Mouse (Mus musculus): ENCODE measurements around the gene Isg20.
A peak's percentile ranks its signal among the peaks of the same experiment; 100 is the strongest.

Isg20 gene

DNA sequence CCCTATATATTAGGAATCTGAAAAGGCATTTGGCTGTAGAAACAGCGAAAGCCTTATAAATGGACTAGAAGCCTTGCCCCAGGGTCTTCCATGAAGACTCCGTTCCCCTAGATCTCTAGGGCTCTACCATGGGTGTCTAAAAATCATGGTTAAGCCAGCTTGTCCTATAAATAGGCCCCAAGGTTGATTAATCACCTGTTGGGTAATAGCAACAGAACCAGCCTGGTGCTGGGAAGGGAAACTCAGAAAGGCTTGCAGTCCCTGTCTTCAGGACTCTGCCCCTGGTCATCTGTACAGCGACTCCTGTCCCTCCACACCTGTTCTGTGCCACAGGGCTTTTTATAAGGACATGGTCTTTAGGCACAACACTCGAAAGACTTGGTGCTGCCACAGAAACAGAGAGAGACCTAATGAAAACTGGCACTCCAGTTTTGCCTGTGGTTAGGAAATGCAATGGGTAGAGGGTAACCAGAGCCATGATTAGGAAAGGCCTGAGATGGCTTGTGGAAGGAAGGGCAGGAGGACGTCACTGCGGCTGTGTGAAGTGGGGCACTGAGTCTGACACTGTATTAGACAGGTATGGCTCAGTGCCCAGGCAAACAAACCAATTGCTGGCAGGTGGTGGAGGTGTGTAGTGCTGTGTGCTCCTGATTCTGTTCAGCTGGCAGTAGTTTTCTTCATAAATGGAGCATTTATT is 9.9 kb upstream of the Isg20 start:
- DNase-seq (ENCODE audit: inconsistent ontology term), result no peak

DNA sequence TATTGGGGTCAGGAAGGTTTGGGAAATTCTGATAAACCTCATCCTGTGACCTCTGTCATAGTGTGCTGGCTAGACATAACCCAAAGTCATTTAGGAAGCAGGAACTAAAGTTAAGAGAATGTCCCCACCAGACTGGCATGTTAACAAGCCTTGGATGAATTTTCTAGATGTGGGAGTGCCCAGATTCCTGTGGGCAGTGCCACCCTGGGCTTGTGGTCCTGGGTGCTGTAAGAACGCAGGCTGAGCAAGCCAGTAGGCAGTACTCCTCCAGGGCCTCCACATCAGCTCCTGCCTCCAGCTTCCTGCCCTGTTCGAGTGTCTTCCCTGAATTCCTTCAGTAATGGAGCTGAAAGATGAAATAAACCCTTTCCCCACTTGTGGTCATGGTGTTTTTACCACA is 9.0 kb upstream of the Isg20 start:
- DNase-seq (ENCODE audit: inconsistent ontology term), result no peak

DNA sequence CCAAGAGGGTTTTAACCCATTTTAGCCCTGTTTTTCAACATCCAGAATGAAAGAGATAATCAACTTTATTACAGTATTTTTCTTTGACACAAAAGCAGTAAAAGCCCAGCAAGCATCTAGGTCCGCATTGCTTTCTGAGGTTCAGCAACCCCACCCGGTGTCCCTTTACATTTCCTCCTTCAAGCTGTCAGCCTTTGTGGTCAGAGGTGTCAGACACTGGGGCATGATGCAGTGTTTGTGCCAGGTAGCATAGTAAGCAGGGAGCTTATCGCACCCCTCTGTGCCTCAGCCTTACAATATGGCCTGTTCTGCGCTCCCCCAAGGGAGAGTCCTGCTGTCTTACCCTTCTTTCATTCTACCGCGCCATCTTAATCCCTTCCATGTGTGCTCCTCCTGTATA is 4.2 kb upstream of the Isg20 start:
- no peak for DNase-seq (ENCODE audit: inconsistent ontology term)

DNA sequence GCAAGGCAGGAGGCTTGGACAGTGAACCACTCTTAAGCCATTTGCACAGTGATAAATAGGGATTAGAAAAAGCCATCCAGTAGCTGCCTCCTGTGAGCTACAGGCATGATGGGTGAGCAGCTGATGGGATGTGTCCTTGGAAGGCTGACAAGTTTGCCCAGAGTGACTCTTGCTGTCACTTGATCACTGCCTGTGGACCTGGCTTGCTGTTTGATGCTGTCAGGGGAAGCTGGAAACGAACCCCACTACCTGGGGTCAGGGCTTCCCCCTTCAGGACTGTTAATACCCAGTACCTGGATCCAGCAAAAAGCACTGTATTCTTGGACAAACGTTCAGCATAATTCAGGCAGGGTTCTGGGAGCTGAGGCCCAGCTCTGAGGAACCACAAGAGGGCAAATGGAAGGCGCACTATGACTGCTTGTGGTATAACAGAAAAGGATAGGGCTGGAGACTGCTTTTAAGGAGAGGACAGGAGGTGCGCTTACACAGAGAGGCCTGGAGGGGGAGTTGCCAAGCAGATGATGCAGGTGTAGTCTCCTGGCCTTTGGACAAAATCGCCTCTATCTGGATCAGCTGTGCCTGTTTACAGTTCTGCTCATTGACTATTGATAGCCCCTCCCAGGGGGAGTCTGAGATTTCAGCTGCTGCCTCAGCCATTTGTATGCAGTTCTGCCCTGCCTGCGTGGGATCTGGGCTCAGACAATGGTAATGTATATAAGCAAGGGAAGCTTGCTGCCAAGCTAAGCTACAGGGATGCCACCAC is 2.7 kb upstream of the Isg20 start:
- DNase-seq (ENCODE audit: inconsistent ontology term), result no peak

DNA sequence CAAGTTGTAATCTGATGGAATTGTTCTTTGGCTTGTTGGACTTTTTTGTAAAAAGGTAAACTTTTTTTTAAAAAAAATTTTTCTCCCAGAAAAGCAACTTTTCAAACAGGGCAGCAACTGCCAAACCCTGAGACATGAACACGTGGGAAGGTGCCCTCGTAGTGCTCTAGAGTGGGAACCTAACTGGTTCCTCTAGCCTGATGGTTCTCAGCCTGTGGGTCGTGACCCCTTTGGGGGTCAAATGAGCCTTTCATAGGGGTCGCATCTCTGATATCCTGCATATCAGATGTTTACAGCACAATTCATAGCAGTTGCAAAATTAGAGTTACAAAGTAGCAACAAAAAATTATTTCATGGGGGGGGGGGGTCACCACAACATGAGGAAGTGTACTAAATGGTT is 2.0 kb upstream of the Isg20 start:
- no peak for DNase-seq (ENCODE audit: inconsistent ontology term)

DNA sequence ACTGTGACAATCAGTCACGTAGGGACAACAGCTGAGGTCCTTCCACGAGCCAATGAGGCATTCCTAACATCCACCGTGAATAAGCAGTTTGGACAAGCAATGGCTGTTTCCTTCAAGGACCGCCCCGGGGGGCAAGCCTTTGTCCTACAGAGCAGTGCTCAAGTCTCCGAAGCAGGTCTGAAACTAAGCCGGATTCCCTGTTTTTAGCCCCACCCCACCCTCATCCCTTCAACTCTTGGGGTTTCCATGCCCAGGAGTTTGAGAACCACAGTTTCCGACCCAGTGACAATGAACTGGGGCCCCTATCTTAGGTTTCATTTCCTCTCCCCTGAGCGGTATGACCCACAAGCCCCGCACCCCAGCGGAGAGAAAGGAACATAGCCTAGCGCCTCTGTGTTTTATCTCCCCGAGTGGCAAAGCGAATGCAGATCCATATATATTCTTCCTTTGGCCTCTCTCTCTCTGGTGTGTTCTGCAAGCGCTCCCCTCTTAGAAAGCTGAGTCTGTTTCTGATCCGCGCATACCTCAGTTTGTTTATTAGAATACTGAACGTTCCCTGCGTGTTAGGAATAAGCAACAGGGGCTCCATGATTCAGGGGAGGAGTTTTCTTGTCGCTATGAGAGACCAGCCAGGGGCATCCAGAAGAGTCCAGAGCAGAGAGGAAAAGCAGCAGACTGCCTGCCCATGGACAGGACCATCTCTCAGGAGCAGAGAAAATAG is 811 bp upstream of the Isg20 start:
- DNase-seq (ENCODE audit: inconsistent ontology term), result peak; percentile 74

DNA sequence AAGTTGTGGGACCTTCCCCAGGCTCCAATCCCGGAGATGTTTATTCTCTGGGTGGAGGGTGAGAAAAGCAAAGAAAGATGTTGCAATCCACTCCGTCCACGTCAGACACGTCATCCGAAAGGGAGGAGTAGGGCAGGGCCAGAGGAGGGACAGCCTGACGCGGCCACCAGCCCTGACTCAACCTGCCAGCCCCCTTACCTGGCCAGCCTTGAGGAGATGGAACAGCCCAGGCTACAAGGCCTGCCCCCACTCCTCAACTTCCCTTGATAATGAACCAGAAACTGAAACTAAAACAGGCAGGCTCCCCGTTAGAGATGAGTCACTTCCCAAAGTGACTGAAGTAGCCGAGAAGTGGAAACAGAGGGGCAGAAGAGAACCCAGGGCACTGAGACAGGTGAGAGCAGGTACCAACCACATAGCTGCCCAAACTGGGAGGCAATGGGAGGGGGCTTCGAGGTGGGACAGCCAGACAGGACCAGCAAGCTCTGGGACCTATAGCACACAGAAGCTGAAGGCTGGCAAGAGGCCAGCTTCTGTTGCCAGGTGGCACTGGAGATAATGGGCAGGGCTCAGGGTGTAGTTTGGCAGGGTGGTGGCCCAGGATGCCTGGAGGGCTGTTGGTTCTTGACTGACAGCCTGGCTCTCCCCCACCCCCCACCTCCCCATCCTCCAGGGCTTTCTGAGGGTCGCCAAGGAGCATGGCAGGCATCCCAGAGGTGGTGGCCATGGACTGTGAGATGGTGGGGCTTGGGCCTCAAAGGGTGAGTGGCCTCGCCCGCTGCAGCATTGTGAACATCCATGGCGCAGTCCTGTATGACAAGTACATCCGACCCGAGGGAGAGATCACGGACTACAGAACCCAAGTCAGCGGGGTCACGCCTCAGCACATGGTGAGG is 673 bp downstream of the Isg20 start:
- DNase-seq (ENCODE audit: inconsistent ontology term), result peak; percentile 60

DNA sequence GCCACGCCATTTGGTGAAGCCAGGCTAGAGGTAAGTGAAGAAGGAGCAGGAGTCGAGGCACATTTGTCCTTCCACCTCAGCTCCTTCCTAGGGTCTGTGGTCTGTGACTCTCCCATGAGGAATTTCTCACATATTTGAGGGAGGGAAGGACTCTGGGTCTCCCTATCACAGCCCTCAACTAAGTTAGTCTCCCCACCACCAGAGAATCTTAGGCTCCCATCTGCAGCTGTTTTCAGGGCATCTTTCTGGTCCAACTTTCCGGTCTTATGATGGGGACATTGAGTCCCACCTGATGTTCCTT is 1.3 kb downstream of the Isg20 start:
- DNase-seq (ENCODE audit: inconsistent ontology term), result peak; percentile 58

DNA sequence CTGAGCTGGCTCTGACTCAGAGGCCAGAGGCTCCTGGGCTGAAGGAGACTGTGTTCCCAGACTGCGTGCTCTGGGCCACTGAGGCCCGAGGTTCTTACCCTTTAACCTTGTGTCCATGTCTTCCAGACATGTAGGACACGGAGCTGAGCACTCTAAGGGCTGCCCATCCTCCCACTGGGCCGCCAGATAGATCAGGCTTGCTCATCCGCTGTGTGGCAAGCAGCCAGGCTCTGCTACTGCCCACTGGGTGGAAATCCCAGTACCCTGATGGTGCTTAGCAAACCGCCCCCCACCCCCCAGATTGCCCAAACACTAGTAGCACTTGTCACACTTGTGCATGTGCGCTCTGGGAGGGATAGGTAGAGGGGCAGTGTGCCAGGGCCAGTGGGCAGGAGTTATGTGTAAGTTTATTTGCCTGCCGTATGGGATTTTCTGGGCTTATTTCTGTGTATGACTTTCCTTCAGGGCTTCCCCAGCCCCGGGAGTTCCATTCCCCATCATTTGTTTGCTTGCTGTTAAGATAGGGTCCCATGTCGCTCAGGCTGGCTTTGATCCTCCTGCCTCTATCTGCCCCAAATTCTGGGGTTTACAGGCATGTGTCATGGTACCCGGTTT is 1.8 kb downstream of the Isg20 start:
- no peak for DNase-seq (ENCODE audit: inconsistent ontology term)

DNA sequence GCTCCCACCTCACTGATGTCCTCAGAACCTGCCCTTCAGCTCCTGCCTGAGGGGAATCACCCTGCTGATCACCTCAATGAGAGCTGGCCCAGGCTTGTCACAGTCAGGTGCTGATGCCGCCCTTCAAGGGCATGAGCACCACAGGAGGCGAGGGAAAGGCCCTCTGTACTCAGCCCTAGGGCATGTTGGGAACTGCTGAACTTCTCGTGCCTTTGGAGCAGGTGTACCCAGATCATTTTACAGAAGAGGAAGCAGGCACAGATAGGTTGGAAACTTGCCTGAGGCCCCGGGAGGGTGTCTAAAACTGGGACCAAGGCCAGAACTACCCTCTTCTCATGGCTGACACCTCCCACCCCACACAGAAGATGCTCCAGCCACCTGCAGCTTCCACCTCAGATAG is 5.5 kb downstream of the Isg20 start:
- DNase-seq (ENCODE audit: inconsistent ontology term), result no peak

DNA sequence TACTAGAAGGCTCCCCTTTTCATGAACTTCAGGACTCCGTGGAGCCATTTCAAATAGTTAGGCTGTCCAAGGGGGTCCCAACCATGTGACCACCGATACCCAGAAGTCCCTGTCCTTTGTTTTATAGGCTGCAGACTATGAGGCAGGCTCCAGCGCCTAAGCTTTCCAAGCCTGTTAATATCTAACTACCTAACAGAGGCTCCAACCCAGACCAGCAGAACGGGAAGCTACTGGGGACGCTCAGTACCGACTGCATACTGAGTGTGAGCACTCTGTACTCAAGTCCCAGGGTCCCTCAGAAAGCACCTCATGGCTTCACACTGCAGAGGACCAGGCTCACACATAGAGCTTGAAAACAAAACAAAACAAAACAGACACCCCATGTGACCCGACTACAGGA is 9.3 kb downstream of the Isg20 start:
- no peak for DNase-seq (ENCODE audit: inconsistent ontology term)

DNA sequence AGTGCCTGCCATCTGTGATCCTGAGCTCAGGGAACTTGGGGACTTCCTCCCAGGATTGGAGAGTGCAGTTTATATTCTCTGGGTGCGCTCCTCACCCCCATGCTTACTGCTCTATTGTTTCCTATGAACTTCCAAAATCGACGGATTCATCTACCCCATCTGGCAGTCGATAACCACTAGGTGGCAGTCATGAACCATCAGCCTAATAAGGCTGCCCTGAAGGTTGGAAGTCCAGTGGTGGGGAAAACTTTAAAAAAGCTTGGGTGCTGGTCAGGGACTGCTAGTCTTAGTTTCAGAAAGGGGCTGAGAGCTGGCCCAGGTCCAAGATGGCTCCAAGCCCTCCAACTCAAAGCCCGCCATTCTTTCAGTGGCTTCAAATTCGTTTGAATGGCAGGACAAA is 11.1 kb downstream of the Isg20 start:
- peak; percentile 54 for DNase-seq (ENCODE audit: inconsistent ontology term)

DNA sequence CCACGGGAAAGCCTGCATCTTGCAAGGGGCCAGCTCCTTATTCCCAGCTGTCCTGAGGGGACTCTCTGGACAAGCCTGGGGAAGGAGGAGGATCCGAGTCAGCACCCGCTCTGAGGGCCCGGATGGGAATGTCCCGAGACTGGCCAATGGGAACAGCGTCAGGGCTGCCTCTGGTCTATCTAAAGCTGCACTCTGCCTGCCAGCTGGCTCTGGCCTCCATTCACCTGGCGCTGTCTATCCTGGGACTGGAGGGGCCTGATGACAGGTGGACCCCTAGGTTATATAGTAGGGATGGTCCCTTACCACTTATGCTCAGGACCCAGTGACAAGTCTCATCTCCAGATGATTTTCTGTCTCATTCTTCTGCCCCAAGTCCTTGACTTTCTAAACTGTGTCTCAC is 11.6 kb downstream of the Isg20 start:
- DNase-seq (ENCODE audit: inconsistent ontology term), result no peak

DNA sequence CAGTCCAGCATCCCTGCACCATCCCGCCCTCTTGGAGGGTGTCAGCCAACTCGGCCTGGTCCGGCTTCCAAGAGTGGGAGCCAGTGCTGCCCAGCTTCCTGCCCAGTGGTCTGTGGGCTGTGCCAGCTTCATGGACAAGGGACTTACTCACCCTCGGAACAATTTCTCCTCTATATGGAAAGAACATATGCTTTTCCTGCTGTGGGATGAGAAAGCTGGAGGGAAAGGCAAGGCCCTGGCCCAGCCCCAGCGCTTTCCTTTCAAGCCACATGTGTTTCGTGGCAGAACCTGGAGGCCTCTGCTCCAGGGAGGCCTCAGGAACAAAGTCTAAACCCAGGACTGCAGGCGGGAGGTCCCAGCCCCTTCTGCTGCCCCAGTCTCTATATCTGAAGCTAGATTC is 12.5 kb downstream of the Isg20 start:
- DNase-seq (ENCODE audit: inconsistent ontology term), result no peak

DNA sequence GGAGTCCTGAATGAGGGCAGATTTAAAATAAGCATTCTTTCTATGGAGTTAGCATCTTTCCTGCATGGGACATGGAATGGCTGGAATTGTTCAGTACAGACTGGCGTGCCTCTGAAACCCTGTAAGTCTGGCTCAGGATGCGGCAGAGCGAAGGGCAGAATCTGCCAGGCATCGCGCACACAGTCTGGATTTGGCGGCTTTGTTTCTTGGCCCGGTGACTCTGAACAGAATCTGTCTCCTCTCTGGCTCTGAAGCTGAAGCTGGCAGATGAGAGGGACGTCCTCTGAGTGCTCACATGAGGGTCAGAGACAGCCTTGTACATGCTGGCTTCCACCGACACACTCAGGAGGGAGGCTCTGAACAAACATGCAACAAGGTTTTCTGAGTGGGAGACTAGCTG is 12.9 kb downstream of the Isg20 start:
- DNase-seq (ENCODE audit: inconsistent ontology term), result no peak

DNA sequence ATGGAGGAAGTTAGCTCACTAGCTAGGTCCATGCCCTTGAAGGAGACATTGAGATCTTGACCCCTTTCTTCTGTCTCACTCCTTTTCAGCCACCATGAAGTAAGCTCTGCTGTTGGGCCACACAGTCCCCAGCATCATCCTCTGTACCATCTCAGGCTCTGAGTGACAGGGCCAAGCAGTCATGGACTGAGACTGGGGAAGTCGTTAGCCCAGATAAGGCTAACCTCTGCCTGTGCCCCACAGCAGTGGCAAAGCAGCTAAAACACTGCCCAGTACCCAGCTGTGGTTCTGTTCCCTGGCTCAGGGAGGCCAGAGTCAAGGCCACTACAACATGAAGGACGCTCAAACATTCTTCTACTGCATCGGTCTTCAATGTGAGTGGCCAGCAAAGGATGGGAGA is 14.0 kb downstream of the Isg20 start:
- DNase-seq (ENCODE audit: inconsistent ontology term), result no peak

DNA sequence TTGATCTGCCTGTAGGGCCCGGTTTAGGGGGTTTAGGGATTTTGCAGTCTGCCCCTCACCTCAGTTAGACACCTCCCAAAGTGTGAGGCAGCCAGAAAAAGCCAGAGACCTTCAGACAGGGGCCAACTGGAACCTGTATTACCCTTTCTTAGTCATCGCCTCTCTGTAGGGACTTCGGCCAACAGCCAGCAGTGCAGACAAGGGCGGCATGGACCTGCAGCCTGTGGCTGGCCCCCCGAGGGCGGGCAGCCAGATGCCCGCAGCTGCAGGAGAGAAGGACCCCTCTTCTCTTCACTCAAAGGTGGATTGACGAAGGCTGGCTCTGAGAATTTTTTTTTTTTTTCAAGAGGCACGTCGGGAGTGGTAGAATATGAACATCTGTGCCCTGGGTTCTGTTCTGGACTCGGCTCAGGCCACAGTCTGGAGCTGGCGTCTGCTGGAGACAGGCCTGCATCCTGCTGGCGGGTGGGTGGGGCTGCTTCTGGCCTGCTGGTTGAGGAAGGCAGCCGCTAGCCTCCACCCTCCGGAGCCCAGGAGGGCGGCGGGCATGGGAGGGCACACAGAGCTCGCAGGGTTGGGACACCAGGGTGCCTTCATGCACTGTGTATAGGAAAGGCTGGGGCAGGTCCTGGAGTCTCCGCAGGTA is 25.9 kb downstream of the Isg20 start:
- DNase-seq (ENCODE audit: inconsistent ontology term), result no peak

DNA sequence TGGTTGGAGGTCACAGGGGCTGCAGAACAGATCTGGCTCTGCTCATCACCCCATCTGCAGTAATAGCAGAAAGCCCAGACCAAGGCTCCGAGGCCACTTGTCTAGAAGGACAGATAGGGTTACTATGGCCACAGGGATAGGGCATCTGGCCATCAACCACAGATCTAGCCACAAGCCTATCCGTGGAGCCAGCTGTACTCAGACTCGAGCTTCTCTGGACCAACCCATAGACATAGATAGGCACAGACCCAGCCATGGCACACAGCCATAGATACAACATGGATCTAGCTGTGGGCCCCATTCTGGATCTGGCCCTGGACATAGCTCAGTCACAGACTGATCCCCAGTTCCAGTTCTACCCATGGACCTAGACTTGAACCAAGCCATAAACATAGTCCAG is 27.7 kb downstream of the Isg20 start:
- DNase-seq (ENCODE audit: inconsistent ontology term), result no peak

DNA sequence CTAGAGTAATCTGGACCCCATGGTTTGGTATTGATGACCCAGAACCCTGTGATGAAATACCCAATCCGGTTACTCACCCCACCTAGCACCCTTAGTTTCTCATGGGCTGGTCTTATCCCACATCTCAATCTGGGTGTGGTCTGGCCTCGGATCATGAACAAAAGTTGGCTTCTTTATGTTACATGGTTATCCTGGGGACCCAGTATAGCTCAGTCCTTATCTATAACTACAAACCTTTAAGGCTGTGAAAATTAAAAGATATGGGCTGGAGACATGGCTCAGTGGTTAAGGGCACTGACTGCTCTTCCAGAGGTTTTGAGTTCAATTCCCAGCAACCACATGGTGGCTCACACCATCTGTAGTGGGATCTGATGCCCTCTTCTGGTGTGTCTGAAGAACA is 29.3 kb downstream of the Isg20 start:
- DNase-seq (ENCODE audit: inconsistent ontology term), result no peak

DNA sequence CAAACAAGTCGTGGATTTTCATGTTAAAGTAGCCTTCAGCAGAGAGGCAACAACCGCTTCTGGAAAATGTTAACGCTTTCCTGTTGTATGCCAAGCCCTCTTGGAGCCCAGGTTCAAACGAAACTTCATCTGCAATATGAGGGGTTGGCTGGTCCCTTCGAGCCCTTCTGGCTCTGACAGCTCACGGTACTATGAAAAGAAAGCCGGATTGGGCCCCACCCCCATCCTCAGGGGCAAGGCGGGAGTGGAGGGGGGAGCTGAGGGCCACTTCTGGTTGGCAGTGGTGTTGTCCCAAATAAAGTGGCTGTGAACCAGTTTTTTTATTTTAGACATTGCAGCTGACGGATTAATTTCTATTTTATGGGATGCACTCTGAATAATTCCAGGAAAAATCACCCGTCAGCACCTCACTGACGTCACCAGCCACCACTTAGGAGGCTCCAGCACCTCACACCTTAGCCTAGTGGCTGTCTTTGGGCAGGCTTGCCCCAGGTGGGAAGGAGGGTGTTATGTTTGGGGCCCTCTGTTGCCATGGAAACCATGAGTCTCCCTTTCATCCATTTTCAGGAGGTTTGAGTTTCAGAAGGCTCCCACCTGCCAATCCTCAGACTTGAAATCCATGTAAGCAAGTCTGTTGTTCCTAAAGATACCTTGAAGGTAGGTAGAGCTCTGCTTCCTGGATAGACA is 40.8 kb downstream of the Isg20 start:
- no peak for DNase-seq (ENCODE audit: inconsistent ontology term)

DNA sequence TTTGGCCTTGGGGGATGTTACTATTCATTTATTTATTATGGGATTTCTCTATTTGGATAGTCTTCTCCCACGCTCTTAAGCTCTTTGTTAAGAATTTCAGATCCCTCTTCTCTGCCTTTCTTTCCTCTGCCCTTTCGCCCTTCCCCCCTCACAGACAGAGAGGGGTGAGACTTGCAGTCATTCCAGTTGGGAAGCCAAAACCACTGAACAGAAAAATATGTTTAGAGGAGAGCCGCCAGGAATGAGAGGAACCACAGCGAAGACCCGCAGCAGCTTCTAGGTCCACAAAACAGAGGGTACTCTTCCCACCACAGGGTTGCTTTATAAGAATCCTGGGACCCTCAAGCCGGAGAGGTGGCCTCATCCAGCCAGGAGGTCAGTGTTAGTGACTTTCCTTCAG is 41.4 kb downstream of the Isg20 start:
- DNase-seq (ENCODE audit: inconsistent ontology term), result peak; percentile 21

All from Muller cell, postnatal 12 days (primary cell).